Mouse (Mus musculus) adrenal gland, postnatal 36 days (tissue): ENCODE measurements around the gene D630023F18Rik. TPM values are rescaled to one million over a fixed set of nuclear protein-coding genes. Genes with fewer than 3 reads are reported as not detected.

Source experiments
- DNase-seq, 2 experiments: peaks; one replicate each; pipeline ENCODE4 v3.0.0; 2021; ENCODE audit warnings: mixed read lengths in 1 of 2
- long read RNA-seq, 2 experiments: library from polyadenylated mRNA; stranded (forward); transcript quantifications; one replicate each; pipeline ENCODE4 v2.0.0; 2021; ENCODE audit warnings: borderline sequencing depth in 2 of 2
- total RNA-seq, 2 experiments: library from RNA; stranded (reverse); gene quantifications; 2 replicates each; pipeline ENCODE4 v1.2.3; 2021

Gene D630023F18Rik
- not detected for total RNA-seq
- long read RNA-seq, experiment 1 = 0 reads
- long read RNA-seq, experiment 2 = 0 reads

DNA sequence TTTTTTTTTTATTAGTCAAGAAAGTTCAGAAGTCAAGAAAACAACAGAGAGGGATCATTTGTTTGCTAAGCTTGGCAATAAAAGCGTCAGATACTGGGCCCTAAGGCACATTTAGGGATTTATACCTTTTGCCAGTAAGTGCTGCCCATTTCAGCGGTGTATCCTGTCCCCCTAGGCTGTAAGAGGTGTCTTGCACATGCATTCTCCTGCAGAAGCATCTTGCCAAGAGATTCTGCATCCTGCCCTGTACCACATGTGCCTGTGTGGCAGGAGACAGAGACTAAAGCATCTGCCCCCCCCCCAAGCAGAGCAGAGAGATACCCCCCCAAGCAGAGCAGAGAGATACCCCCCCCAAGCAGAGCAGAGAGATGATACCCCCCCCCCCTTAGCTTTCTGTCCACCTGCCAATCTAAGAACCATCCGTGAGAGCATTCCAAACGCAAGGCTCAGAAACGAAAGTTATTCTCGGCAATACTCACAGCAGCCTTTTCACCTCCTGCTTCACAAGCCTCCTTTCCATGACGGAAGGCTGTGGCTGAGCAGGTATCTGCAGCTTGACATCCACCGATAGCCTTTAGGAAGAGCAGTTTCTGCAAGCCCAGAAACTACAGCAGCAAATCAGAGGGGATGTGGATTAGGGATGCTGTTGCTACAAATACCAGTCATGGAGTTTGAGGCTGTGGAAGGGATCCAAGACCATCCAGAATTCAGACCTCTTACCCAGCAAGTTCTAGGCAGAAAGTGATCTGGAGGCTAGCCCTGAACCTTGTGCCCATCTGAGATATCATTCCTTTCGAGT lies at the start of gene D630023F18Rik:
Gene D630023F18Rik, minus strand, starts transcription at position 641 of the 799 bp plus-strand sequence.
- DNase-seq = no peak

DNA sequence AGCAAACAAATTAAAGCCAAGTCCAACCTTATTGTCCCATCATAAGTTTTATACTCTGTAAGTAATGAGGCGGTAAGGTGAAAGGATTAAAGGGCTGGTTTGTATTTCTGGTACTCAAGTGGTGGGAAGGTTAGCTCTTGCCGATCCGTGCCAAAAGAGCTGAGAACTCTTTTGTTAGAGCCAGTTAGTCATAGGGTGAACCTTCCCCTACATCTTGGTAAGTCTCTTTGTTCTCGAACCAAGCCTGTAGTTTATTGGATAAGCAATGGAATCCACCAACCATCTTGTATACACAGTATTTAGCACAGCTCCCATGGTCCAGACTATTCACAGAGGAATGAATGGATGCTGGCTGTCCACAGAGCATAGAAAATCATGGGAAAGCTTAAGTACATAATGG lies 48.6 kb upstream of the D630023F18Rik start:
- DNase-seq = no peak

DNA sequence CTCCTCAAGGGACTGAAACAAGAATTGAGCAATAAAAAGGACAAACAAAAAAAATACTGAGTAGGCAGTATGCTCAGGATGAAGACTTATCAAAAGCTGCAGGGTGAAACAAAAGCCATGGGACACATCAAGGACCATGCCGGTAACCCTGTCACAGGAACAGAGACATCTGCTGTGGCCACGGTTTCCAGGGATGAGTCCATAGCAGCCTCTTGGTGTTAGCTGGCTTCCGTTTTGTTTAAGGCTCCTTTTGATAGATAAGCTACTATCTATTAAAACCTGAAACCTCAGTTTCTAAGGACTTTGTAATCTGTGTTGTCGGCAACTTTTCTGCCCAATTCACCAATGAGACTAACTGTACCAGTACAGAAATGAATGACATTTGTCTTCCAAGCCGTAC lies 46.9 kb upstream of the D630023F18Rik start:
- DNase-seq = no peak

DNA sequence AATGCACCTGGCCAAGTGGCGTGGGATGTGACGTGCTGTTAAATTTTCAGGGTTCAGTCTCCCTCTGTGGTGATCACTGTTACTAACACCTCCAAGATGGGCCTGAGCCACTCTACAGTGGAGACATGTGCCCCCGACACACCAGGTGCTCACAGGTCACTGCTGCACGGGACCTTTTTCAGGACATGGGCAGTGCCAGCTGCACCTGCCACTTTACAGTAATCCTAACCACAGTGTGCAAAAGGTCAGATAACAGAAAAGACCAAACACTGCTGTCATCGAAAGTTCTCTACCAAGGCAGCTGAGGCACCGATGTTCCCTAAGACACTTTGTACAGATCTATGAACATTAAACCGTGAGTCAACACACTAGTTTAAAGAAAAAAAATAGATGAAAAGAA lies 46.5 kb upstream of the D630023F18Rik start:
- no peak for DNase-seq

DNA sequence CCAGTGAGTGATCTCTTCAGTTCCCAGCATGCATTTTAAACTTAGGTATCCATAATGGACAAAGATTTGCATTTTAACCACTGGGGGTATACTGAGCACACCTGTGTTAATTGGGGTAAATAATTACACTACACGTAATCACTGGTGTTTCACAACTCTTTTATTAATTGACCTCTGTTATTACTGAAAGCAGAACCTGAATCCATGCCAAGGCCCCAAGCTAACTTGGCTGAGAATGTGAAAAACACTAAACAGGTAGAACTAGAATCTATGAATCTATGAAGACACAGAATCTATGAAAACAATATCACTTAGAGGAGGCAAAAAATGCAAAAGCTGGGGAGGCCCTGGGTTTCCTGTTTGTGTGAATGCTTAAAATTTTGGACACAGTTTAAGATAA lies 44.5 kb upstream of the D630023F18Rik start:
- no peak for DNase-seq

DNA sequence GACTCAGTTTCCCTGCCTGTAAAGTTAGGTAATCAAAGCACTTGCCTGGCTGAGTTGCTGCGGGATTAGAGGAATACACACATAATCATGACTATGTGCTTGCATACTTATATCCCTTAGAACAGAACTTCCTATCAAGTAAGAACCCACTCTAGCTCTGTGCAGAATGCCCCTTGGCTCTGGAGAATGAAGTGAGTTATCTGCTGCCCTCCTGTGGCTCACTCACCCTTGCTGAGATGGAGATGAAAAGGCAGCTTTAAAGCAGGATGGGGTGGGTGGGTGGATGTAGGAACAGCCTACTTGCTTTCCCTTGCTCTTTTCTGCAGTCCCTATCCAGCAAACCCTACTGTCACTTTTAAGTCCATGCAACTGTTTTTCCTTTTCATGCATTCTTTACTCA lies 39.2 kb upstream of the D630023F18Rik start:
- no peak for DNase-seq

DNA sequence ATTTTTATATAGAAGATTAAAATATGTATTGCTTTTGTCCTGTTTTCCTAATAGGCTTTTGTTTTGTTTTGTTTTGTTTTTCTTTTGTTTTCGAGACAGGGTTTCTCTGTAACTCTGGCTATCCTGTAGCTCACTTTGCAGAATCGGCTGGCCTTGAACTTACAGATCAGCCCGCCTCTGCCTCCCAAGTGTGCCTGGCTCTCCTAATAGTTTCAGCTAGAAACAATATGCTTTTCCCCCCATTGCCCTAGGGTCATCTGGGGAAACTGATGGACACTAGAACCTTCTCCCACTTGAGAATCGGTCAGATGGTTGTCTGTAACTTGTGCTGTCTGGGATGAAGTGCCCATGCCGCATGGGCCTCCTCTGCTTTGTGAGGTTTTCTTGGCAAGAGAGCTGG lies 33.1 kb upstream of the D630023F18Rik start:
- no peak for DNase-seq

DNA sequence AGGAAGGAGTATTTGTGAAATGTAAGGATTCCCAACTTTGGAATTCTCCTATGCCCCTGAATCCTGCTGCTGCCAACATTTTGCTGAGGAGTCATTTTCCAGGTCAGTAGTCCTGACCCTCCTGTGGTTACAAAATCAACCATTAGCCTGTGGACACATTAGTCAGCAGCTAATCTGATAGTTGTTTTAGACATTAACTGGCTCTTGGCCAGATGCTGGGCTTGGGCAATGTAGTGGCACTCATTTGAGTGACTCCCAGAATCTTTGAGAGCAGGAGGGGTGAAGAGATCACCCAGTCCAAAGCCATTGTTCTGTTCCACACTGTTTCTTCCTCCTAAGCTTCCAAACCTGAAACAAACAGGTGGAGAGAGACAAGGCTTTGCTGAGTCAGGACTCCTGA lies 31.8 kb upstream of the D630023F18Rik start:
- DNase-seq = peak; percentile 81 to 88

DNA sequence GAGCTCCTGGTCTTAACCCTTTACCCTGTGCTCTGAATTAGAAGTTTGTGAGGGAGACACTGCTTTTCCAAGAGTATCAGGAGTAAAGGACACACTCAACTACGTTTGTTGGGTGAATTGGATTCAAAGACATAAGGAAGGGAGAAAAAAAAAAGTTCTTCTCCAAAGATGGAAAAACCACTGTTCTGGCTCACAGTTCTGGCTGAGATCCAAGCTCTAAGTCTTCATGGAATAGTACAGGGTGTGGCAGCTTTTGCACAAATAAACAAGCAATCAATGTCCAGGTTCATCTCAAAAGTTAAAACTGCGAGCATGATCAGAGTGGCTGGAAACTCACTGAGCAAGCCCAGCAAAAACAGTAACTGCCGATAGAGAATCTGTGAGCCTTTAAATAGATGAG lies 25.0 kb upstream of the D630023F18Rik start:
- DNase-seq = no peak

DNA sequence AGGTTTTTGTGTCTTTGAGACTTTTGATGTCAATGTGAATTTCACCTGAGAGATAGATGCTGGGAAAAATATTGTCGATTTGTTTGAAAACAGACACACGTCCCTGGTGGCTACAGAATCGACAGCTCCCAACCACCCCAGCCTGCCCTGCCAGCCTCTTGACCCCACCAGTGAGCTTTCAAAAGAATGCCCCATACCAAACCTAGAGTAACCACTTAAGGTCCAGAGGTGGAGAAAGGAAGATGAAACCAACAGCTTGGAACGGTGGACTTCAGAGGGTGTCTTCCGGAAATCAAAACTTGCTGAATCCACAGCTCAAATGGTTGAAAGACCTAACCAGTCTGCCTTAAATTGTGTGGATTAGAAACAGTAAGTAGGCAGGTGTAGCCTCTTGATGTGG lies 24.3 kb upstream of the D630023F18Rik start:
- DNase-seq = no peak

DNA sequence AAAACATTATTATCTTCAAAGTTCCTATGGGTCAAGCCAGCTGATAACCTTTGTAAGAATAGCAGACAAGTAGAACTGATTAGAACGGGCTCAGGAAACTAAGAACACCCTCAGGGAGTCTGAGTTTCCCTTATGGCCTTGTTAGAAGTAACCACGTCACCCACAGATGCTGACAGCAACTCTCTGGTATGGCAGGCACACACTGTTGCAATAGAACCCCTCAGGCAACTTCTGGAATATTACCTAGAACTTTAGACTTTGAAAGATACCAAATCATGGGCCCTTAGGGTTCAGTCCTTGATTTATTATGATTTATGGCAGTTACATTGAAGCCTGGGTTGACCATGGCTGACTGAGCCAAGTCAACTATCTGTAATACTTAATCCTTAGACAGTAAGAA lies 23.6 kb upstream of the D630023F18Rik start:
- DNase-seq = no peak

DNA sequence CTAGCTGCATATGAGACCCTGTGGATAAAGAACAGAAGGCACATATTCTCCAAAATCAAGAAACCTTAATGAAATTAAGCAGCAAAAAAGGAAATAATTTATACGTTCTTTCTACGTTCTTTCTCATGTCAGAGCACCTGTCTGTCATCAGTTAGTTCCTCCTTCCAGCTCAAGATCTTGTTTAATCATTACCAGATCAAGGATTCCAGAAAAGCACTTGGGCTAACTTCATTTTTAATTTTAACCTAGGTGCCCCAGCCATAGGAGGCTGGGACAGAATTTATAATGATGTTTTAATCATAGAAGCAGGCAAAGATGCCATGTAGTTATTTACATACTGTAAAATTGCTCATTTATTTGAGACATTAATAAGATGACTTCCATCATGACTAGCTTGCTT lies 21.8 kb upstream of the D630023F18Rik start:
- DNase-seq = no peak

DNA sequence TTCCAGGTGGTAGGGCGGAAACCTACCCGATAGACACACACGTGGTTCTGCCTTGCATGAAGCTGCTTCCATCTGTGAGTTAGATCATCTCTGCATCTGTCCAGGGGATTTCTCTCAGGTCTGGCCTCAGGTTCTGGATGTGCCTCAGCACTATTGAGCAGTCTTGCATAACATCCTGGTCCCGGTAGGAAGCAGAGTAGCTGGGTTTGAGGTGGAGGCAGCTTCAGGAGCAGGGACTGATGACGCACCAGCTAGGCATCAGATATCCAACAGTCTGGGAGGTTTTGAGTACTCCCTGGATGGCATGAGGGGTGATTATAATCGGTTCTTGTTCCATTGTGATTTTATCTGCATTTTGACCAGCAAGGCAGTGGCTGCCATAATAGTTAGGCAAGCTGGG lies 14.5 kb upstream of the D630023F18Rik start:
- no peak for DNase-seq

DNA sequence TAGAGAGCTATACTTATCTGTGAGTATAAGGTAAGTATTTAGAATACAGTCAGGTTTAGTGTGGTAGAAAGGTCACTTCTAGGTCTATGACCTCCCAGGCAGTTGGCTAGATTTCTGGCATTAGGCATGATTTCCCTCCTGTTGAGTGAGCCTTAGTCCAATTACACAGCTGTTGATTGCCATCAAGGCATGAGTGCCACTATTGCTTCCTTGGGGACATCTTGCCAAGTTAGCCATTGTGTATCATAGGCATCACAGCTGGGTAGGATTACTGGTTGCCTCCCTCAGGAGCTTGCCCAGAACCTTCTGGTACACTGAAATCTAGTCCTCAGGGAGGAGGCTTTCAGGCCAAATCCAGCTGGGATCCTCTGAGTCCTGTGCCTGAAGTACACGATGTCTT lies 9.8 kb upstream of the D630023F18Rik start:
- no peak for DNase-seq

DNA sequence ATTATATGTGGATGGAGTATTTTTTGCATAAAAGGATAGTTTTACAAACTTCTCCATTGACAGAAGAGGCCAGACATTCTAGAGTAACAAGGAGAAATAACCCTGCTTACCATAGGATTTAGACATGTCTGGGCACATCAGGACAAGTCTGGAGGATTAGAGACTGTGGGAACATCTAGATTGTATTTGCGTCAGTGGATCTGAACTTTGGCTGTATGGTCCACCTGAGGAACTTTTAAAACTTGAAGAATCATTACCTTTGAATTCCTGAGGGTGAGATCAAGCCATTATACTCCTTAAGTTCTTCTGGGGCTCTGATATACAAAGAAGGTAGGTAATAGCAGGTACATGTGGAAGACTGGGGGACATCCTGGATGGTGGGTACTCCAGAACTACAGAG lies 8.7 kb upstream of the D630023F18Rik start:
- no peak for DNase-seq

DNA sequence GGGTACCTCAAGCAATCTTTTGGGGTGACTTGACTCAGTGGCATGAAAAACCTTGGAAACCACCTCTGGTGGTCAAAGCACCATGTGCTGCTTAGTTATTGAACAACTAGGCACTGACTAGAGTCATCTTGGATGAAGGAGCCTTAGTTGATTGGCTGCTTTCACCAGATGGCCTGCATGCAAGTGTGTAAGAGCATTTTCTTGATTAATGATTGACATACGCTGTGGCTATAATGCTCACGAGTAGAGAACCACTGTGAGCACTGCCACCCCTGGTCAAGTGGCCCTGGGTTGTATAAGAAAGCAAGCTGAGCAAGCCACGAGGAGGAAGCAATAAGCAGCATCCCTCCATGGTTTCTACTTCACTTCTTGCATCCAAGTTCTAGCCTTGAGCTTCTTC lies 7.2 kb upstream of the D630023F18Rik start:
- no peak for DNase-seq

DNA sequence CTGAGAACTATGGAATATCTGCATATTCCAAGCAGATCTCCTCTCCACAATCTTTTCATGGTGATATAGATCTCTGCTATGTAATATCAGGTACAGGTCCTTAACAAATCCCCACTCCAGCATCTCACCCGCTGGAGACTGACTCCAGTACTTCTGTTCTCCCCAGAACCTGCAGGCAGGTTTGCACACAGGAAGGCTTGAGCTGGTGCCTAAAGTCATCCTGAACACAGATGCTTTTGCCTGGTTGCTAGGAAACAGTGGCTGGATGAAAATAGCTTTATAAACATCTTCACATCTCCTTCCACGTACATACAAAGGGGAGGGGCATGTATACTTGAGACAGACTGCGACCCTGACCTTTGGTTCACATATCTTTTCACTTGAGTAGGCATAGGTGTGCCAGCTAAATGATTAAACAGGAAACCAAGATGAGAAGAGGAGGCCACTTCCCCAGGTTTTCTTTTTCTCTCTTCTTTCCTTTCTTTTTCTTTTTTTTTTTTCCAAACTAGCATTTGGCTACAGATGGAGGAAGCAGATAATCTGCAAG lies 6.7 kb upstream of the D630023F18Rik start:
- DNase-seq = no peak

DNA sequence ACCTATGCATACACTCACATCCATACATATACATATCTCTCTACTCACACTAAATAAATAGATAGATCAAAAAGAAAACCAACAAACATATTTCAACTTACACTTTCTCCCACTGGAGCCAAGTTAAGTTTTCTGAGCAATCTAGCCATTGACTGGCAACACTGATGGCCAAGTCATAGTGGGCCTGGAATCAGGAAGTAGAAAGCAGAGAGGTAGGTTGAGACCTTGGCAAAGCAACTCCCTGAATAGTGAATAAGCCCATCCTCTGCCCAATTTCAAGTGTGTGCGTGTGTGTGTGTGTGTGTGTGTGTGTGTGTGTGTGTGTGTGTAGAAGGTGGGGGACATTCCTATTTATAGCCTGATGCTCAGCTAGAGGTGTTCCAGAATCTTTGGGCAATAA lies 3.6 kb downstream of the D630023F18Rik start, which contains the start of gene Gm28845:
Gene Gm28845, minus strand, starts transcription at position 121 of the 400 bp plus-strand sequence.
- DNase-seq = no peak

DNA sequence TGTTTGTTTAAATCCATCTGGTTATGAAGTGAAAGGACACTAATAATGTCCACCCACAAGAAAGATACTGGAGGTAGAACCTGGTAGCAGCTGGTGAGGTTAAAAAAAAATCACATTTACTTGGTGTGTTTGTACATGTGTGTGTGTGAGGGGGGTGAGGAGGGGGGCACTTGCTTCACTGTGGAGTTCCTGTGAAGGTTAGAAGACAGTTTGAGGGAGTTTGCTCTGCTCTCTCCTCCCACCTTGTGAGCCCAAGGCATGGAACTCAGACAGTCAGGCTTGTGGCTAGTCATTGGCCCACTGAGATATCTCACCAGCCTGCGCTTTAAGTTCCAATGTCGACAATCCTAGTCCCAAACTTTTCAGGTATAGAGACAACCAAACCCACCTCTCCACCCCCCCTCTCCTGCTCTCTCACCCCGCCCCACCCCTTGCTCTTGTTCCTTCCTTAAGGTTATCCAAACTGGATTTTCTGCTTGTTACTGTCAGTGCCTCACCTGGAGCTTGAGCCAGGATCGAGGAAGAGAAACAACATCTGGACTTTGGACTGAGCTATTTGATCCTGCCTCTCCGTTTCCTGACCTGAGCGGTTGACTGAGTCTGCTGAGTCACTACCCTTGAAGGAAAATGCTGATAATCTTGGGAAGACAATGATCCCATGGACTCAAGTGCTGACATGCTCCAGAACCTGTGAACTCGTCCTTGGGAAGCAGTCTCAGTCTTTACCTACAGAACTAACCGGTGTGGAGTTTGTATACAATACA lies 4.7 kb downstream of the D630023F18Rik start:
- no peak for DNase-seq

DNA sequence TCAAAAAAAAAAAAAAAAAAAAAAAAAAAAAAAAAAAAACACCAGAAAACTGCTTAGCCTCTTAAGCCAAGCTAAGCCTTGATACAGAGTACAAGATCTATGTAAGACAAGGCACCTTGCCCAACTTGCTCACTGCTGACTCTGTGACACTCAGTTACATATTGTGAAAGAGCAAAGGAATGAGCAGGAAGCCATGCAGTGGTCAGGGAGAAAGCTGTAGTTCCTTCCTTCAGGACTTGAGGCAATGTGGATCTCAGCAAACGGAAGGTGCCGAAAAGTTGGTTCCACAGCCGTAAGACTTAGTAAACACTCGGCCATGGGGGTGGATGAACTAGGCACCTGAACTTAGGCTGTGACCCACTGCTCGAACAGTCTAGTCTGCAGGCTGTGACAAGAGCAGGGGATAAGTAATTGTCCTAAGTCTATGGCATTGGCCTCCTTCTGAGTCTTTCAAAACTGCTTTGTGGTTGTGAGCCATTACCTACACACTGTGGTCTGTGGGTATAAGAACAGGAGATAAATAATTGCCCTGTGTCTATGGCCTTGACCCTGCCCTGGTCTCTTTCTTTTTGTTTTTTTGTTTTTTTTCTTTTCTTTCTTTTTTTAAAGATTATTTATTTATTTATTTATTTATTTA lies 9.4 kb downstream of the D630023F18Rik start:
- DNase-seq = peak; percentile 27 to 42

DNA sequence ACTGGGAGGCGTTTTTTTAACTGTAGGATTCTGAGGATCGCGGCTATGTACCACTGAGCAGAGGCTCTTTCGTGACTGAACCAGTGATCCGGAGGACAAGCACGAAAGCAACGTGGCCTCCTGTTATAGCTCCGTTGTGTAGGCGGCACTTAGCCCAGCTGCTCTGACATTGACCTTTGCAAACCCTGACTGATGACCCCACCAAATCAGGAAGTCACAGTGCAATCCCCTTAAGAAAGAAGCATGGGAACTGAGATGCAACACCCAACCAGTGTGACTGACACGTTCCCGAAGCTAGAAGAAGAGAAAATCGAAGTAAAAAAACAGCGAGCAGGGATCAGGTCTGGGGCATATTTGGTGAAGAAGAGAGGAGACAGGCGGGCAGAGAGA lies 10.2 kb downstream of the D630023F18Rik start:
- DNase-seq = peak; percentile 28 to 29

DNA sequence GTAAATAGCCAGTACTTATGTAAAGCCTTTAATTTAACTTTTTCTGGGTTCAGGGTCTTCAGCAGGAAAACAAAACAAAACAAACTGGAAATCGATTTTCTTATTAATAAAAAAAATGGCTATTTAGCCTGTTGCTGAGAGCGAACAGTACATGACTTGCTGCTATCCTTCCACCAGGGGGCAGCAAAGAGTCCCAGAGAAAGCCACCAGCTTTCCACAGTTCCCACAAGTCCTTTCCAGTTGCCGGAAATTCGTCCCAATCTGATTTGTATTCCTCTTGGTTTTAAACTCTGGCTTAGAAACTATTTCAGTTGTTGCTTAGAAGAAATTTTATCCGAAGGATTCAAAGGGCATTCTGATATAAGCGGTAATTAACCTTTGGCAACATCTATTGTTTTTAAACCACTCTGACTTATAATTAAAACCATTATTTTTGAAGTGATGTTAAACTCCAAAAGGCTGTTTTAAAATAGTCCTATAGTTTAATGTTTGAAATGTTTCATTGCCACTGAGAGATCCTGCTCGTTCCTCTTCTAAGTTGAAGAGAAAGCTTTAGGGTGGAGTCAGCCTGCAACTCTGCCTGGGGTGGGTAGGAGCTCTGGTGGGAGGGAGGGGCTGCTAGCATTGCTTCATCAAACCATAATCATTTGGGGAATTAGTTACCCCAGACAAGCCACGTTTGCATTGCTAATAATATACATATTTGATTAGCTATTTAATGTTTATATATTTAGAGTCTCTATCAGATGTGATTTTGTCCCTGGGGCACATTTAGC lies 10.8 kb downstream of the D630023F18Rik start:
- peak; percentile 78 to 87 for DNase-seq
